Mouse (Mus musculus) forebrain, embryonic 11.5 days (tissue): ENCODE data around the gene Ttf2. TPM values are rescaled to one million over a fixed set of nuclear protein-coding genes. Genes with fewer than 3 reads are reported as not detected.

Source experiments
- ATAC-seq: fragments of 200-750 bp; cut with Nextera tagmentation; replicated peaks from 2 replicates; pipeline ENCODE4 v1.8.0; 2017; ENCODE audit warnings: moderate TSS enrichment; ENCODE audit not compliant: low FRiP score
- DNase-seq: peaks from one replicate; pipeline ENCODE4 v3.0.0-alpha.2; 2017; ENCODE audit warnings: low spot score
- H3K27ac ChIP-seq: fragments of 300-500 bp; sonication (generic); 2 replicates; pipeline ENCODE4 v1.5.1; 2014; ENCODE audit warnings: low read depth, low read length
- H3K27me3 ChIP-seq: fragments of 300-500 bp; sonication (generic); 2 replicates; pipeline ENCODE4 v1.6.1; 2014; ENCODE audit warnings: mild to moderate bottlenecking, low read length, mixed read lengths; ENCODE audit not compliant: control insufficient read depth, insufficient read depth
- H3K36me3 ChIP-seq: fragments of 300-500 bp; sonication (generic); 2 replicates; pipeline ENCODE4 v1.6.1; 2014; ENCODE audit warnings: mild to moderate bottlenecking, low read length, moderate library complexity, mixed read lengths; ENCODE audit not compliant: control insufficient read depth, insufficient read depth
- H3K4me1 ChIP-seq: fragments of 300-500 bp; sonication (generic); replicated peaks from 2 replicates; pipeline ENCODE4 v1.6.1; 2014; ENCODE audit warnings: low read length, mixed read lengths; ENCODE audit not compliant: control insufficient read depth, insufficient read depth
- H3K4me2 ChIP-seq: fragments of 300-500 bp; sonication (generic); 2 replicates; pipeline ENCODE4 v1.6.1; 2014; ENCODE audit warnings: low read depth, mild to moderate bottlenecking, low read length, moderate library complexity, mixed read lengths; ENCODE audit not compliant: severe bottlenecking
- H3K4me3 ChIP-seq: fragments of 300-500 bp; sonication (generic); 2 replicates; pipeline ENCODE4 v1.5.1; 2014; ENCODE audit warnings: low read depth, low read length
- H3K9ac ChIP-seq: fragments of 300-500 bp; sonication (generic); 2 replicates; pipeline ENCODE4 v1.6.1; 2014; ENCODE audit warnings: low read length
- H3K9me3 ChIP-seq: fragments of 300-500 bp; sonication (generic); 2 replicates; pipeline ENCODE4 v1.6.1; 2016; ENCODE audit warnings: low read length, mixed read lengths; ENCODE audit not compliant: control insufficient read depth
- WGBS: fragments of 180-500 bp; shearing (Covaris S2); extraction: QIAGEN DNeasy Blood & Tissue Kit; methylation state at CpG from one replicate; pipeline ENCODE4 v1.1.7; 2014; 5-methylcytosine and 5-hydroxymethylcytosine counted together
- polyA plus RNA-seq: library from polyadenylated mRNA; unstranded; fragments of >200 nt; fragmentation: Nextera tagmentation; extraction: Ambion mirVana; gene quantifications from 2 replicates; pipeline ENCODE4 v1.2.1, GENCODE M21; 2014

Gene Ttf2
- polyA plus RNA-seq, 1 experiment from 2014 or later, result 30.8 TPM

GRCm38 (mm10) chr3:101011203-101011600 lies 41.7 kb upstream of the Ttf2 start:
- Histone ChIP-seq H3K27me3 (no peaks in the 10 kb centered on the region), H3K4me3 (no peak overlapping the region), H3K4me1 (peaks cover 3% of the 10 kb centered on the region; the same call in 1 of the 2 replicates), H3K9ac (no peak overlapping the region), H3K4me2 (no peak overlapping the region), H3K27ac (no peak overlapping the region), H3K9me3 (no peaks in the 10 kb centered on the region), H3K36me3 (no peaks in the 10 kb centered on the region)
- 68% methylated on average over 5 of the region's 5 CpGs for WGBS
- DNase-seq (no peak), ATAC-seq (no peak)

GRCm38 (mm10) chr3:101010589-101011202 lies 41.2 kb upstream of the Ttf2 start:
- no peak overlapping the region for H3K27ac ChIP-seq

DNA sequence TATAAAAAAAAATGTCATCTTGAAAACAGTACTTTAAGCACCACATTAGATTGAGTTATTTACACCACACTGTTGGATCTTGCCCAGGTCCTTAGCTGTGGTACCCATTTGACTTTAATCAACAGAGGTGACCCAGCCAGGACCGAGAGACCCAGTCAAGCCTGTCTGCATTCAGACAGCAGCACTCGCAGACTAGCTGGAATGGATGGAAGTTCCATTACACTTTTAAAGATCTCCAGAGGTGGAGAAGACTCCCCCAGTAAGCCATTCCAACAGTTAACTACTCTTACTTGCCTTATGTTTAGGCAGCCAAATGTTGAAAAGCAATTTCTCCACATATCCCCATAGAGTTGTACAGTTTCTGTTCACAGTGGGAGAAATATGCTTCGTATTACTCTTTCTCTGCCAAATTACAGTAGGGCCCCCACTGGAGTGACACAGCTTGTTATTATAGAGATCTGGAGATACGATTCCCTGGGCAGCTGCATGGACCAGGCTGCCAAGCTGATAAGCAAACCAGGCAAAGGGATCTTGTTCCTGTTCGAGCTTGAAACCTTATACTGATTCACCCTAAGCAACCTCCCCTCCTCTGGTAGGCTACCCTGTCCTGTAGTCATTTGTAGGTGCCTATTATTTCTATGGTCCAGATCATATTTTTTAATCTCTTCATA lies 37.8 kb upstream of the Ttf2 start:
- ATAC-seq, result no peak

More at GRCm38 (mm10) chr3:101010589-101011202, 41.2 kb upstream of the Ttf2 start:
- Histone ChIP-seq H3K4me1 (peaks cover 3% of the 10 kb centered on the region; the same call in 1 of the 2 replicates), H3K4me3 (no peak overlapping the region), H3K9me3 (no peaks in the 10 kb centered on the region), H3K36me3 (no peaks in the 10 kb centered on the region), H3K9ac (no peak overlapping the region), H3K4me2 (no peak overlapping the region), H3K27me3 (no peaks in the 10 kb centered on the region)
- ATAC-seq (no peak), DNase-seq (no peak)
- WGBS, result 90% methylated on average over 4 of the region's 4 CpGs

GRCm38 (mm10) chr3:101005392-101005791 lies 35.9 kb upstream of the Ttf2 start:
- Histone ChIP-seq H3K4me1 (no peaks in the 10 kb centered on the region), H3K36me3 (no peaks in the 10 kb centered on the region), H3K27me3 (no peaks in the 10 kb centered on the region), H3K27ac (no peak overlapping the region), H3K9ac (no peak overlapping the region), H3K4me2 (no peak overlapping the region), H3K4me3 (no peak overlapping the region), H3K9me3 (no peaks in the 10 kb centered on the region)
- no peak for DNase-seq
- WGBS, result 87% methylated on average over 6 of the region's 6 CpGs
- ATAC-seq, result no peak

More for the DNA sequence above, 37.8 kb upstream of the Ttf2 start:
- no peak overlapping the region for H3K9ac ChIP-seq
- WGBS, result 82% methylated on average over 5 of the region's 5 CpGs
- H3K4me3 ChIP-seq, result no peak overlapping the region
- no peak overlapping the region for H3K27ac ChIP-seq
- H3K4me2 ChIP-seq, result no peak overlapping the region
- no peaks in the 10 kb centered on the region for H3K27me3 ChIP-seq
- DNase-seq, result no peak
- H3K4me1 ChIP-seq, result no peaks in the 10 kb centered on the region
- no peaks in the 10 kb centered on the region for H3K36me3 ChIP-seq
- no peaks in the 10 kb centered on the region for H3K9me3 ChIP-seq

DNA sequence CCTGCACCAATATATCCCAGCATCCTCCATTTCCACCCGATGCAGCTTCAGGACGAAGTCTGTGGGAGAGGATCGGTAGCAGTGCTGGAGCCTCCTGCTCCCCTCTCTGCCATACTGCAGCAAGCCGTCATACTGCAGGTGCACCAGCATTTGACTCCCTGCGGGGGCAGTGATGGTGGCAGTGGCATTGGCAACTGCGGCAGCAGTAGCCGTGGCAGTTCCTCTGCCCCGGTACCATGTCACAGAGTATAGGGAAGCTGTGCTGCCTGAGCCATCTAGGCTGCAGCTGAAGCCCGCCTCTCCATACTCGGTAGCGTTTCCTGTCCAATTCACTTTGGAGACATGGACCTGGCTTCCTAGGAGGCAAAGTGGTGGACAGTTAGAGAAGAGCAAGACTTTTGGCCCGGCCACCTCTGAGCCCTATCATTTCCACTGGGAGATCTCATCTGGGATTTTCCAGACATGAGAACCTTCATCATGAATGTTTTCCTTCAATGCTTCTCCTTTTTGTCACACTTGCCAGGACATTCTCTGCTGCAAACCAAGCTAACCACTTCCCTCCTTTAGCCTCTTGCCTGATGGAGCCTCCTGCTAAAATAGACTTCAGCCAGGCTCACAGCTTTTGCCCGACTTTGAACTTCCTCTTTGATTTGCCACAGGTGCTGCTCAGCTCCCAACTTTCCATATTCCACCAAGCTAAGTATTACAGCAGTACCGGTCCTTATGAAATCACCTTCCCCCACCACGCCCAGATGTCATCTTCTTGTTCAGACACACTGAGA lies 34.3 kb upstream of the Ttf2 start:
- Histone ChIP-seq H3K4me1 (no peaks in the 10 kb centered on the region), H3K4me3 (no peak overlapping the region), H3K27me3 (no peaks in the 10 kb centered on the region), H3K36me3 (no peaks in the 10 kb centered on the region), H3K4me2 (no peak overlapping the region), H3K27ac (no peak overlapping the region), H3K9ac (no peak overlapping the region), H3K9me3 (no peaks in the 10 kb centered on the region)
- WGBS, result 92% methylated on average over 15 of the region's 15 CpGs
- DNase-seq, result no peak
- no peak for ATAC-seq

DNA sequence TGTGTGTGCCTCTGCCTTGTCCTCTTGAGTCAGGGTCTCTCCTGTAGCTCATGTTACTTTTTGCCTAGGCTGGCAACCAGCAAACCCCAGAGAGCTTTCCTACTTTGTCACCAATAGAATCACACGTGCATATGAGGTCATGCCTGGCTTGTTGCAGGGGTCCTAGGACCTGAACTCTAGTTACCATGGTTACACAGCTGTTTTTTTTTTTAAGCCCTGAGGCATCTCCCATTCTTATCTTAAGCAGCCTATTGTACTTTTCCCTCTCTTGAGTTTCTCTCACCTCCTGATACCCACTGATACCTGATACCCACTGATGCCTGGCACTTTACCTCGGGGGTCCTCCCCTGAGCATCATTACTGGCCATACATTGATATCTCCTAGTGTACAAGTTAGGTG lies 30.3 kb upstream of the Ttf2 start:
- H3K4me1 ChIP-seq, result no peaks in the 10 kb centered on the region
- H3K4me3 ChIP-seq, result no peak overlapping the region
- no peak for ATAC-seq
- H3K27me3 ChIP-seq, result no peaks in the 10 kb centered on the region
- DNase-seq, result no peak
- no peak overlapping the region for H3K27ac ChIP-seq
- 38% methylated on average over 2 of the region's 2 CpGs for WGBS
- H3K36me3 ChIP-seq, result no peaks in the 10 kb centered on the region
- no peaks in the 10 kb centered on the region for H3K9me3 ChIP-seq
- H3K9ac ChIP-seq, result no peak overlapping the region
- H3K4me2 ChIP-seq, result no peak overlapping the region

GRCm38 (mm10) chr3:100998904-100999340 lies 29.5 kb upstream of the Ttf2 start:
- Histone ChIP-seq H3K4me3 (no peak overlapping the region), H3K4me1 (no peaks in the 10 kb centered on the region), H3K36me3 (no peaks in the 10 kb centered on the region), H3K4me2 (no peak overlapping the region), H3K9ac (no peak overlapping the region), H3K27me3 (no peaks in the 10 kb centered on the region), H3K27ac (no peak overlapping the region), H3K9me3 (no peaks in the 10 kb centered on the region)
- ATAC-seq (peak; percentile 70), DNase-seq (peak; percentile 81)
- WGBS, result 16% methylated on average over 6 of the region's 6 CpGs

DNA sequence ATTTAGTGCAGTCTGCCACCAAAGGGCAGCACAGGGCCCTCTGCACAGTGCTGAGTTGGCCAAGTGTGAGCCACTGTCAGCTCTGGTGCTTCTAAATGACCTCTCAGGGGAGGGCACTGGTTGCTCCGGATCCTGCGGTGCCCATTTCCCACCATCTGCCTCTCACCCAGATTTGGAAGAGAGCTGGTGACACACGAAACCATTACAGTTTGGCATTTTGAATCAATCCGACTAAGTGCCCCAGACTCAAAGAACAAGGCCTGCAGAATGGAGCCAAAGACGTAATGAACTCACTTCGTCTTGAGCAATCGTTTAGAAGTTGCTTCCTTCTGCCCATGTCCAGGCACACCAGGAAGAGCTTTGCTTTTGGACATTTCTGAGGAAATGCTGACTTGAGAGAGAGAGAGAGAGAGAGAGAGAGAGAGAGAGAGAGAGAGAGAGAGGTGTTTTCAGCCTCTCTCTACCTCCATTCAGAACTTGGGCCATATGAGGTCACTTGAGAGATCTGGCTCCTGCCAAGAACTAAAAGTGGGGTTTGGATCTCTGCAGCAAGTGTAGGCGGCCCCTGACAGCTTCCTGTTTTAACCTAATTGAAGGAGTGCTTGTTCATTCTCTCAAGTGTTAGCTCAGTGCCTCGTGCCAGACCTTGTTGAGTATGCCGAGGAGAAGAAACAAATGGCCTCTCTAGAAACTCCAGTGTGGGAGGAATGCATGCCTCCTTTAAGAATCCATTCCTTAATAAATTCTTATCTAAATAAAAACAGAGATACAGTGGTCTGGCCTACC lies 28.5 kb upstream of the Ttf2 start:
- Histone ChIP-seq H3K9me3 (no peaks in the 10 kb centered on the region), H3K4me1 (no peaks in the 10 kb centered on the region), H3K4me2 (no peak overlapping the region), H3K4me3 (no peak overlapping the region), H3K27ac (no peak overlapping the region), H3K27me3 (no peaks in the 10 kb centered on the region), H3K9ac (no peak overlapping the region), H3K36me3 (no peaks in the 10 kb centered on the region)
- DNase-seq (no peak), ATAC-seq (no peak)
- WGBS, result 87% methylated on average over 10 of the region's 10 CpGs
